Mouse (Mus musculus) neural tube, embryonic 14.5 days (tissue): ENCODE results near the gene Gm49333. TPM values are rescaled to one million over a fixed set of nuclear protein-coding genes. Genes with fewer than 3 reads are reported as not detected.
A peak's percentile ranks its signal among the peaks of the same experiment; 100 is the strongest.

Experiments used
- ATAC-seq: fragments of 200-750 bp; cut with Nextera tagmentation; 2 replicates; pipeline ENCODE4 v1.8.0; 2017; ENCODE audit warnings: low read depth, mild to moderate bottlenecking, moderate TSS enrichment, moderate library complexity
- H3K27ac ChIP-seq: fragments of 300-500 bp; sonication (generic); 2 replicates; pipeline ENCODE4 v1.5.1; 2014; ENCODE audit warnings: low read depth, mild to moderate bottlenecking, control low read depth, low read length, moderate library complexity, mixed read lengths
- H3K27me3 ChIP-seq: fragments of 300-500 bp; sonication (generic); 2 replicates; pipeline ENCODE4 v1.6.1; 2014; ENCODE audit warnings: low read length; ENCODE audit not compliant: control insufficient read depth, insufficient read depth
- H3K36me3 ChIP-seq: fragments of 300-500 bp; sonication (generic); 2 replicates; pipeline ENCODE4 v1.6.1; 2014; ENCODE audit warnings: low read length, mixed read lengths; ENCODE audit not compliant: control insufficient read depth, insufficient read depth
- H3K4me1 ChIP-seq: fragments of 300-500 bp; sonication (generic); 2 replicates; pipeline ENCODE4 v1.6.1; 2014; ENCODE audit warnings: low read length; ENCODE audit not compliant: control insufficient read depth, insufficient read depth
- H3K4me2 ChIP-seq: fragments of 300-500 bp; sonication (generic); 2 replicates; pipeline ENCODE4 v1.6.1; 2014; ENCODE audit warnings: mild to moderate bottlenecking, low read depth, low read length, control low read depth
- H3K4me3 ChIP-seq: fragments of 300-500 bp; sonication (generic); 2 replicates; pipeline ENCODE4 v1.5.1; 2014; ENCODE audit warnings: low read depth, low read length, control low read depth, mixed read lengths
- H3K9ac ChIP-seq: fragments of 300-500 bp; sonication (generic); replicated peaks from 2 replicates; pipeline ENCODE4 v1.6.1; 2014; ENCODE audit warnings: low read depth, mild to moderate bottlenecking, control low read depth, low read length, mixed read lengths
- H3K9me3 ChIP-seq: fragments of 300-500 bp; sonication (generic); 2 replicates; pipeline ENCODE4 v1.6.1; 2016; ENCODE audit warnings: low read length; ENCODE audit not compliant: control insufficient read depth
- WGBS: fragments of 180-500 bp; shearing (Covaris S2); extraction: QIAGEN DNeasy Blood & Tissue Kit; methylation state at CpG from one replicate; pipeline ENCODE4 v1.1.7; 2014; 5-methylcytosine and 5-hydroxymethylcytosine counted together
- polyA plus RNA-seq: library from polyadenylated mRNA; unstranded; fragments of >200 nt; fragmentation: Nextera tagmentation; extraction: Ambion mirVana; gene quantifications from 2 replicates; pipeline ENCODE4 v1.2.1, GENCODE M21; 2014

The Gm49333 gene
- polyA plus RNA-seq, 1 experiment from 2014 or later: not detected

DNA sequence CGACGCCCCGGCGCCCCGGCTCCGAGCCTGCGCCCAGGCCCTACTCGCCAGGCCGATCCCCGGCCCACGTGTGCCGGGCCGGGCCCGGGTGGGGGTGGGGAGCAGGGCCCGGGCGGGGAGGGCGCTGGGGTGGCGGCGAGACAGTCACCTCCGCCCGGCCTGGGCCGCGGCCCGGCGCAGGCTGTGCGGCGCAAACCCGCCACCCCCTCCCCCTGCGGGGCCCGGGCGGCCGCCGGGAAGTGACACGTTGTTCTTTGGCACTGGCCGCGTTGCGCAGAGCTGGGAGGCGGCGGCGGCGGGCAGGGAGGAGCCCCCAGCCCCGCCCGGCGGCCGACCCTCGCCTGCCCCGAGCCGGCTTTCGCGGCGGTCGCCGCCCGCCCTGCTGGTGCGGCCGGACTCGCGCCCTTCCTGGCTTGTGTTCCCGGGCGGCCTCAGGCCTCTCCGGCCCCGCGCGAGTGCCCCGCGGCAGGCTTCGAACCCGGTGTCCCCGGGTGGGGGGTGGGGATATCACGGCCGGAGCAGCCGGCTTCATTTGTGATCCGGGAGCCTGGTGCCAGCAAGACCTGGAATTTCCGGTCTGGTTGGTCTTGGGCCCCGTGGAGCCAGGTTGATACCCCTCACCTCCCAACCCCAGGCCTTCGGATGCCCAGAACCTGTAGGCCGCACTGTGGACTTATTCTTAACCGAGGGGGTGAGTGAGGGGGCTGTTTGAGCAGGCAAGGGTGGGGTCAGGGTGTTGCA is 61.7 kb downstream of the Gm49333 start:
- Histone ChIP-seq H3K27me3 (no peaks in the 10 kb centered on the region), H3K4me1 (peaks cover 13% of the 10 kb centered on the region), H3K4me2 (peak overlapping the region; percentile 96), H3K27ac (peak overlapping the region; percentile 88), H3K9ac (peak overlapping the region; percentile 98), H3K9me3 (no peaks in the 10 kb centered on the region), H3K4me3 (peak overlapping the region; percentile 94), H3K36me3 (peaks cover 27% of the 10 kb centered on the region)
- under 1% methylated on average over 57 of the region's 78 CpGs for WGBS
- ATAC-seq: no peak; the same call in none of the 2 replicates

GRCm38 (mm10) chr16:20673706-20674303 is 62.4 kb downstream of the Gm49333 start:
- H3K4me2 ChIP-seq: peak overlapping the region; percentile 96
- H3K9ac ChIP-seq: peak overlapping the region; percentile 98
- peaks cover 34% of the 10 kb centered on the region for H3K36me3 ChIP-seq
- ATAC-seq: no peak; the same call in 1 of the 2 replicates
- WGBS: 12% methylated on average over 14 of the region's 14 CpGs
- no peaks in the 10 kb centered on the region for H3K27me3 ChIP-seq
- H3K9me3 ChIP-seq: no peaks in the 10 kb centered on the region
- H3K4me3 ChIP-seq: peak overlapping the region; percentile 94
- peak overlapping the region; percentile 88; the same call in 1 of the 2 replicates for H3K27ac ChIP-seq
- peaks cover 13% of the 10 kb centered on the region for H3K4me1 ChIP-seq

- no peak overlapping the region for H3K4me2 ChIP-seq
- no peaks in the 10 kb centered on the region for H3K27me3 ChIP-seq
- no peaks in the 10 kb centered on the region for H3K9me3 ChIP-seq
- no peak overlapping the region for H3K4me3 ChIP-seq
- no peak overlapping the region for H3K9ac ChIP-seq
- H3K36me3 ChIP-seq: peaks cover 45% of the 10 kb centered on the region
- H3K4me1 ChIP-seq: peaks cover 13% of the 10 kb centered on the region
- 92% methylated on average over 6 of the region's 6 CpGs for WGBS
- H3K27ac ChIP-seq: no peak overlapping the region
- ATAC-seq: no peak
Observed at GRCm38 (mm10) chr16:20675213-20675612, 63.8 kb downstream of the Gm49333 start.

DNA sequence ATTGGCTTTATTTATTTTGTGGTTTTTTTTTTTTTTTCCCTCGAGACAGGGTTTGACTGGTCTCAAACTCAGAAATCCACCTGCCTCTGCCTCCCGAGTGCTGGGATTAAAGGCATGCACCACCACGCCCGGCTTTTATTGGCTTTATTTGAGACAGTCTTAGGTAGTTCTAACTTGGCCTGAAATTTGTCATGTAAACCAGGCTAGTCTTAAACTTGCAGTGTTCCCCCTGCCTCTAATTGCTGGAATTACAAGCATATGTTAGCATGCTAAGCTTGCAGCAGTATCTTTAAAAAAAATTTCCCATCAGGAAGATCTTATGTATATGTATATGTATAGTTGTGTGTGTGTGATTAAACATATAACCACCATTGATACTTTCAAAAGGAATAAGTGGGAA is 65.3 kb downstream of the Gm49333 start:
- H3K4me3 ChIP-seq: no peak overlapping the region
- peaks cover 59% of the 10 kb centered on the region for H3K36me3 ChIP-seq
- no peak overlapping the region for H3K4me2 ChIP-seq
- no peak overlapping the region for H3K9ac ChIP-seq
- no peaks in the 10 kb centered on the region for H3K9me3 ChIP-seq
- no peaks in the 10 kb centered on the region for H3K27me3 ChIP-seq
- no peak overlapping the region for H3K27ac ChIP-seq
- H3K4me1 ChIP-seq: peaks cover 13% of the 10 kb centered on the region
- WGBS: 92% methylated on average over 4 of the region's 4 CpGs
- ATAC-seq: no peak

GRCm38 (mm10) chr16:20677380-20677779 is 66.0 kb downstream of the Gm49333 start:
- 87% methylated on average over 5 of the region's 5 CpGs for WGBS
- Histone ChIP-seq H3K9ac (no peak overlapping the region), H3K27ac (no peak overlapping the region), H3K36me3 (peaks cover 66% of the 10 kb centered on the region), H3K4me2 (no peak overlapping the region), H3K27me3 (no peaks in the 10 kb centered on the region), H3K9me3 (no peaks in the 10 kb centered on the region), H3K4me3 (no peak overlapping the region), H3K4me1 (peaks cover 13% of the 10 kb centered on the region)
- ATAC-seq: no peak

- Histone ChIP-seq H3K27me3 (no peaks in the 10 kb centered on the region), H3K36me3 (peaks cover 71% of the 10 kb centered on the region), H3K9ac (no peak overlapping the region), H3K4me1 (peaks cover 13% of the 10 kb centered on the region), H3K4me3 (no peak overlapping the region), H3K9me3 (no peaks in the 10 kb centered on the region), H3K27ac (no peak overlapping the region), H3K4me2 (no peak overlapping the region)
- WGBS: 81% methylated on average over 10 of the region's 10 CpGs
- ATAC-seq: no peak
Observed at GRCm38 (mm10) chr16:20677974-20678675, 66.7 kb downstream of the Gm49333 start.

DNA sequence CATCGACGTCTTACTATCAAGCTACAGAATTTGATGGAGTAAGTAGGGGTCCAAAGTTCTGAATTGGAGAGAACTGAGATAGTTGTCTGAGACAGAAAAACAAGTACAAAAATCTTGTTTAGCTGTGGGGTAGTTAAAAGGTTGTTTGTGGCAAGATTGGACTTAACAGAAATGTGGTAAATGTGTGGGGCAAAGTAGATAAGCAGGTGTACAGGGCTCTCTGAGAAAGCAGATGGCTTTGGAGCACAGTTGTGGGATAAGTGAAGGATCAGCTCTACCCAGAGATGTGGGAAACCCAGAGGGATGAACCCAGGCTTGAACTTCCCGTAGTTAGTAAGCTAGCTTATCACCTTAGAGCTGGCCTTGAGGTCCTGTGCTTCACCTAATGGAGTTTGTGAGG is 79.4 kb downstream of the Gm49333 start:
- no peak for ATAC-seq
- WGBS: 91% methylated on average over 3 of the region's 3 CpGs
- Histone ChIP-seq H3K9me3 (no peaks in the 10 kb centered on the region), H3K4me1 (peaks cover 25% of the 10 kb centered on the region), H3K4me2 (no peak overlapping the region), H3K9ac (no peak overlapping the region), H3K4me3 (no peak overlapping the region), H3K27me3 (no peaks in the 10 kb centered on the region), H3K36me3 (peaks cover 46% of the 10 kb centered on the region), H3K27ac (no peak overlapping the region)

DNA sequence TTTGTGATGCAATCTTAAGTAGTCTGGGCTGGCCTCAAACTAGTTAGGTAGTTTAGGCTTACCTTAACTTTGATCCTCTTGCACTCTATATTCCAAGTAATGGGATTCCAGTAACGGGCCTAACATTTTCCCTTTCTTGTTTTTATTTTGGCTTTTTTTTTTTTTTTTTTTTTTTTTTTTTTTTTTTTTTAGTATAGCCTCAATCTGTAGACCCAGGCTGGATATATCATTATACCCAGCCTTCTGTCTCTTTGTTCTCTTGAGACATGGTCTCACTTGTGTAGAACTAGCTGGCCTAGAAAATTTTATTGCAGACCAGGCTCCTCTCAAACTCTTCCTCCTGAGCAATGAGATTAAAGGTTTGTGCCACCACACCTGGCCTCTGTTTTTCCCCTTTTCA is 80.2 kb downstream of the Gm49333 start:
- Histone ChIP-seq H3K36me3 (peaks cover 38% of the 10 kb centered on the region), H3K9me3 (no peaks in the 10 kb centered on the region), H3K27me3 (no peaks in the 10 kb centered on the region), H3K4me2 (no peak overlapping the region), H3K4me3 (no peak overlapping the region), H3K4me1 (peaks cover 33% of the 10 kb centered on the region), H3K27ac (no peak overlapping the region), H3K9ac (no peak overlapping the region)
- 72% methylated on average over 1 of the region's 1 CpGs for WGBS
- ATAC-seq: no peak
